Mouse (Mus musculus): Measurements from ENCODE around the gene Unc5b. TPM values are rescaled to one million over a fixed set of nuclear protein-coding genes. Genes with fewer than 3 reads are reported as not detected.

Gene Unc5b
- total RNA-seq, 2 experiments from 2014 or later = 24.0 to 25.1 TPM

DNA sequence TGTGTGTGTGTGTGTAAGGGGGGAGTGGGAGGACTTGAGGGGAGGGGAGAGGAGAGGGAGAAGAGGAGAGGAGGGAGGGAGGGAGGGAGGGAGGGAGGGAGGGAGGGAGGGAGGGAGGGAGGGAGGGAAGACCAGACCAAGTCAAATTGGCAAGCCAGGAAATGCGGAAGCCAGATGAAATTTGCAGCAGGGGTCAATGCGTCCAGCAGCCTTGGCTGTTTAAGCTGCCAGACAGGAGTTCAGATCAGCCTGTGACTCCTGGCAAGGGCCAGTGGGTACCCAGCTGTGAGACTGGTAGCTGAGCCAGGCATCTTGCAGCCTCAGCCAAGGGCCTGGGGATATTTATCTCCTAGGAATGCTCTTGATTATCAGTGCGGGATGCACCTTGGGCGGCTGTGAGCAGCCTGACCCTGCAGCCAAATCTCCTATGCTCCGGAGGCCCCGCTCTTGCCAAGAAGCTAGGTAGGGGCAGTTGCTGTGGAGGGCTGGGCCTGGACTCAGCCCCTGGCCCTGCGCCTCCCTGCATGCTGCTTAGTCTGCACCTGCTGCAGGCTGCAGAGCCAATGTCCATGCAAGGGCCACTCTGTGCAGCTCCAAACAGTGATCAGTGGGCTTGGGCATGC lies 9.5 kb downstream of the Unc5b start:
- no peak for DNase-seq

GRCm38 (mm10) chr10:60821311-60821710 lies 10.1 kb downstream of the Unc5b start:
- intact Hi-C loops (cut with DNase I) = no loop called here

More for the DNA sequence above, 9.5 kb downstream of the Unc5b start:
- intact Hi-C loops (cut with DNase I) = no loop called here

GRCm38 (mm10) chr10:60820552-60820951 lies 10.8 kb downstream of the Unc5b start:
- intact Hi-C loops (cut with DNase I) = no loop called here
- peak in 1 of 2 experiments; percentile 19 for DNase-seq

More at GRCm38 (mm10) chr10:60821311-60821710, 10.1 kb downstream of the Unc5b start:
- DNase-seq = peak in 1 of 2 experiments; percentile 1

- no peak for DNase-seq
- intact Hi-C loops (cut with DNase I) = no loop called here
Measured at GRCm38 (mm10) chr10:60819654-60820192, 11.7 kb downstream of the Unc5b start.

DNA sequence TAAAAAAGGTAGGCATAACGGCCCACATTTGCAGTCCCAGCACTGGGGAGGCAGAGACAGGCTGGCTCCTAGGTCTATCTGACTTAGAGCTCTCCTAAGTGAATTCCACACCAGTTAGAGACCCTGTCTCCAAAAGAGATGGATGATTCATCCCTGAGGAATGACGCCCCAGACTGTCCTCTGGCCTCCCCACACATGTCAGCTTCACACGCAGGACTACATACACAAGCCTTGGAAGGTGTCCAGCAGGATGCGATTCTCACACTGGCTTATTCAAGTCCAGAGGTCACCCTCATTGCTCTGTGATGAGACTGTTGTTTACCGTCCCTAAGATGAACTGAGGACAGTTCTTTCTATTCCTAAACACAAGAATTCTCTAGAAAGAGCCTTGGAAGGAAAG lies 12.2 kb downstream of the Unc5b start:
- intact Hi-C loops (cut with DNase I) = no loop called here
- DNase-seq = no peak

DNA sequence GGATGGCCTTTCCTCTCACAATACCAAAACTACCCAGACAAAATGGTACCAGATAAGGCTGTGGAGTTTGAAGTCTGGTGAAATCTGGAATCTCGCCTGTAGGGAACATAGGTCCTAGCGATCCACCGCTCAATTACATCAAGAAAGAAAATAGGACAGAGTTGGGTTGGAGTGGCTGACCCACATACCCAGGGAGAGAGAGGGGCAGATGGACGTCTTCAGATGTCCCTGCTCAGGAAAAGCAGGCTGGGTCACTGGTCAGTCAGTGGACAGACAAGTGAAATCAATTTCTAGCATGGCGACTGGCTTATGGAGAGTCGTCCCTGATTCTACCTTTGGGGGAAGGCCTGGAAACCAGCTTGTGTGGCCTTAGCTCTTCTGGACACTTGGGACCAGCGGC lies 12.7 kb downstream of the Unc5b start:
- intact Hi-C loops (cut with DNase I) = no loop called here
- DNase-seq = no peak

DNA sequence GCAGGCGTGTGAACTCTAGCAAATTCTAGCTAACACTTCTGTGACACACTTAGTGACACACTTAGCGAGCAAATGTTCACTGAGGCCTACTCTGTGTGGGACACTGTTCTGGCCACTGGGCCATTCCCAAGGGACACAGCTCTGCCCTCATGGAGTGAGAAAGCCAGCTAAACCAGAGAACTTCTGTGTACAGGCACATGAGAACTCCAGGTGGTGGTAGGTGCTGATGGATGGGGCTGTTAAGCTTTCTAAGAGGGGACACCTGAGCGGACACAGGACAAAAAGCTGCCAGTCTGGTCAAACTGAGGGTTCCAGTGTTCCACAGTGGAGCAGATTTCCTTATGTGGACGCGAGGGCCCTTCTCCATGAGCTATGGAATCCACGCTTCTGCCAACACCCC lies 13.5 kb downstream of the Unc5b start:
- DNase-seq = no peak
- intact Hi-C loops (cut with DNase I) = no loop called here

DNA sequence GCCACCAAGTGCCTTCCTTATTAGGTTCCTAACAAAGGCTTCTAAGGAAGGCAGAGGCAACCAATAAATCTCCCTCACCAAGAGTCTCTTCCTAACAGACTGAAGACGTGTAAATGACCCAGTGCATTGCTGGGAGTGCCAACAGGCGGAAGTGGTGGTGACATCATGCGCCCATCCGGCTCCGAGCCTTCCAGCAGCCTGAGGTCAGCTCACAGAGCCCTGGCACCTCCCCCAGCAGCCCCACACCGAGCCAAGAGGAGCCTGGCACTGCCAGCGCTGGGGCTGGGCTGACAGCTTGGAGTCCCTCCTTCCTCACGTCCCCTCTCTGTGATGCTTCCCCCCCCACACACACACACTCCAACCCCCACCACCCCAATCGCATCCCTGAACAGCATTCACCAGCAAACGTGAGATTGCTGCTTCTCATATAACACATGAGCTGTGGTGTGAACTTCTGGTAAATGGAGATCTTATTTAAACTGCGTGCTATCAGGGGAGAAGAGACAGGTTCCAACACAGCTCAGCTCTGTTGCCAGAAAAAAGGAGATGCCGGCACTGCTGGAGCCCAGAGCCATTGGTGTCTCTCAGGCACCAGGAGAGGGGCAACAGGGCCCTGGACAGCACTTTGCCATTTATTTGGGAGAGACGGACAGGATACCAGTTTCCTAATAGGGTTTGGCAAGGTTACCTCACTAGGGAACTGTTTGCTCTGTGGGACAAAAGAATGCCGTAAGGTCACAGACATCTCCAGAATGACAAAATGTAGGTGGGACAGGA lies 14.3 kb downstream of the Unc5b start:
- intact Hi-C loops (cut with DNase I) = no loop called here
- DNase-seq = peak; percentile 69 to 85

GRCm38 (mm10) chr10:60815855-60816254 lies 15.5 kb downstream of the Unc5b start:
- no peak for DNase-seq
- intact Hi-C loops (cut with DNase I) = no loop called here

- intact Hi-C loops (cut with DNase I) = no loop called here
- no peak for DNase-seq
Measured at GRCm38 (mm10) chr10:60815059-60815458, 16.3 kb downstream of the Unc5b start.

DNA sequence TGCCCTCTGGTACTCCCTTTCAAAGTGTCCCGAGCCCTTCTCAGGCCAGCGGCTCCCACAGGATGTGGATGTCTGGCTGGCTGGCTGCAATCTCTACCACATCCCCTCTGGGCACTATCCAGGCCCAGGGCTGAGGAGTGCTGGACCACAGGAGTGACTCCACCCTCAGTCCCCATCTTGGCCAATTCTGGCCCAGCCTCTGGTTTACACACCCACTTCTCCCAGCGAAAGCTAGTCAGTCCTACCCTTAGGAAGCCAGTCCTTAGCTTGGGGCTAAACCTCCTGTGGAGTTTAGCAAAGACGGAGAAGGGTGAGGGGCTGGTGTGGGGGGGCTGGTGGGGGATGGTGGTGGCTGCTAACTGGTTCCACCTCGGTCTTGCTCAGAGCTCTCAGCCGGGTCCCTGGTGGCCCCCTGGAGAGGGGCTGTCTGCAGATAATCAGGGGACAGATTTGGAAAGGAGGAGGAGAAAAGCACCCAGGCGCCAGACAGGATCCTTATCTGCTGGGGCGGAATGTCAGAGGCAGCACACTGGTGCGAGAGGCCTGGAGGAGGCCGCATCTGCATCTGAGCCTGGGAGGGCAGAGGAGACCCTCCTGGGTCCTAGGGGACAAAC lies 16.8 kb downstream of the Unc5b start:
- intact Hi-C loops (cut with DNase I) = no loop called here
- peak; percentile 50 to 67 for DNase-seq

DNA sequence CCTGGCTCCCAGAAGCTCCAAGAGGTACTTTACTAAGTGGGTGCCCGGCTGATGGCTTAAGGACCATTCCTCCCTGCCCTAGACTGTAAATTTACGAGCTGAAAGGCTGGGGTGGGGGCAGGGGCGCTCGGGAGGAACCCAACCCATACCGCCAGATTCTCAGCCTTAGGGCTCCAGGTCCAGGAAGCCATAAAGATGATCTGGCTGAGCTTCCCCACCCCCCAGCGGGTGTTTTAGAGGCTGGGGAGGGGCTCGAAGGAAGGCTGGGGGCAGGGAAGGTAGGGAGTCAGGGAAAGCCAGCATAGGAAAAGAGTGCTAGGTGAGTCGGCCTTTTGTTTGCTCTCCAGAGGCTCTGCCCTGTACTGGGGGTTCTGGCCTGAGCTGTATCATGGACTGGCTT lies 17.8 kb downstream of the Unc5b start:
- DNase-seq = no peak
- intact Hi-C loops (cut with DNase I) = no loop called here

DNA sequence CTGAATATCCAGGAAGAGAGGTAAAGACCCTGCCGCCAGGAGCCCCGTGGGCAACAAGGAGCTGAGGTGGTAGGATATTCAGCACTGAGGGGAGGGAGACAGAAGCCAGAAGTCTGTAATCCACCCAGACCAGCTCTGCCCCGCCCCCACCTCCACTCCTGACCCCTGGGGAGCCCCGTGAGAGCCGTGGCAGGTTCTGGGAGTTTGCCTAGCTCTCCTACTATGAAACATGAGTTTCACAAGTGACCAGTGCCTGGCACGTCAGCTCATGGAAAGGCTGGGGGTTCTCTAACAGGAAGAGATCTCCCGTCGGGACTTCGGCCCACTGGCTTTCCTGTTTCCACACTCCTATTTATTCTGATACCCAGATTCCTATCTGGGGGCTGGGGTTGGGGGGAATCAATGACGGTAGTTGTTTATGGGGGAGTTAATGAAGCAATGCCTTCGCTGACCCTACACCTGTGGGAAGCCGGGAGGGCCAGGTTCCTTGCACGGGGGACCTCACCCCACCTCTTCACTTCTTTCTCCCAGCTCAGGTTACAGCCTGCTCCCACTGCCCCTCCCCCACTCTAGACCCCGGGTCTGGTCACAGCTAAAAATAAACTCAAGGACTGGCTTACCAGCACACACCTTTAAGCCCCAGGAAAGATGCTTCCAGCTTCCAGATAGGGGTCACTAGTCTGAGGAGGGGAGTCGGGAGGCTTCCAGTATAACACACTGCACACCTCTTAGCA lies 19.4 kb downstream of the Unc5b start:
- DNase-seq = no peak
- intact Hi-C loops (cut with DNase I) = no loop called here

DNA sequence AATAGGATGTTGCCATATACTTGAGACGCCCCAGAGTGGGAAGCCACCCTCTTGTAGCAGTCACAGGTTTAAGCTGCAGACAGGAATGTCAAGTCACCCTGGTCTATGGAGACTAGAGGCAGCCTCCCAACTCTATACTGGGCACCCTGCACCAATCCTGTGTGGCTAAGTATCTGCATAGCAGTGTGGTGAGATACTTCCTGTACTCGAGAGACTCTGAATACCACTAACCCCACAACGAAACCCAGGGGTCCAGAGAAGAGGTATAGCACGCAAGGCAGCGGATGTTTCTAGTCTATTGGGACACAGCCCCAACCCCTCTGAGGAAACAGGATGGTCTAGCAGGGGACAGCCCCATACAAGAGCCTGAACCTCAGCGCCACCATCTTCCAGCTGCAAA lies 22.9 kb downstream of the Unc5b start:
- no peak for DNase-seq
- intact Hi-C loops (cut with DNase I) = no loop called here

DNA sequence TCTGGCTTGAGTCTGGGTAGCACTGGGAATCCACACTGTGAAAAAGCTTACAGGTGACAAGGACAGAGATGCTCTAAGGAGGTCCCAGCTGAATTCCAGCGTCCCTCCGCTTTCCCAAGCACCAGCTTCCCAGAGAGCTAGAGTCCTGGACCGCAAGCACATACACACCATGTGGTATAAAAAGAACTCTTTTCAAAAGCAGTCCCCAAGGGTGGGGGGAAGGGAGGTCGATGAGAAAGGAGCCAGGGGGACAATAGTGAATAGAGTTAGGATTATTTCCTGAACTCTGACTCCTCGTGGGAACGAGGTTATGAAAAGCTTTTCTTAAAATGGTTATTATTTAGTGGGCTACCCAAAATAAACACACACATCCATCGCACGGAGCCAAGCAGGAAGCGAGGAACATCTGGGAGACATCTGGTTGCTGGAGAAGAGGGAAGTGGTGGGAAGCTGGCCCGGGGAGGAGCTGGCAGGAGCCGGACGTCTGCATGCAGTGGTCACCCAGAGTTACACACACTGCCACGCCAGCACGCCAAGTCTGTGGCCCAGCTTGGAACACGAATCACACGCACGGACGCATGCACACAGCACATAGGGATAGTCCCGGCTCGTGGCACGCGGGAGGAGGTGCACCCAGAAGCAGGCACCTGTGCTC lies 23.7 kb downstream of the Unc5b start:
- peak; percentile 80 to 82 for DNase-seq
- intact Hi-C loops (cut with DNase I) = no loop called here

DNA sequence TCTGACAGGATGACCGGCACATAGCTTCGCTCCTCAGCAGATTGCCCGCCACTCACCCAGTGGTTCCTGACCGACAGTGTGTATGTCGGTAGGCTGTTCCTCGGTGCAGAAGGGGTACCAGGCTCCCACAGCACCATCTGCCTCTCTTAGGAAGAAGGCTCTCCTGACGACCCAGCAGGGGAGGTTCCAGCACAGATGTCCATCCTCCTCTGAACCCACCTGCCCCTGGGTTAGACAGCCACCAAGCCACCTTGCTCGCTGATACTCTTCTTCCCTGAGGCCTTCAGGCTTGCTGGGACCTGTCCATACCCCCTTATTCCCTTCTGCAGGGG lies 25.2 kb downstream of the Unc5b start:
- intact Hi-C loops (cut with DNase I) = no loop called here

DNA sequence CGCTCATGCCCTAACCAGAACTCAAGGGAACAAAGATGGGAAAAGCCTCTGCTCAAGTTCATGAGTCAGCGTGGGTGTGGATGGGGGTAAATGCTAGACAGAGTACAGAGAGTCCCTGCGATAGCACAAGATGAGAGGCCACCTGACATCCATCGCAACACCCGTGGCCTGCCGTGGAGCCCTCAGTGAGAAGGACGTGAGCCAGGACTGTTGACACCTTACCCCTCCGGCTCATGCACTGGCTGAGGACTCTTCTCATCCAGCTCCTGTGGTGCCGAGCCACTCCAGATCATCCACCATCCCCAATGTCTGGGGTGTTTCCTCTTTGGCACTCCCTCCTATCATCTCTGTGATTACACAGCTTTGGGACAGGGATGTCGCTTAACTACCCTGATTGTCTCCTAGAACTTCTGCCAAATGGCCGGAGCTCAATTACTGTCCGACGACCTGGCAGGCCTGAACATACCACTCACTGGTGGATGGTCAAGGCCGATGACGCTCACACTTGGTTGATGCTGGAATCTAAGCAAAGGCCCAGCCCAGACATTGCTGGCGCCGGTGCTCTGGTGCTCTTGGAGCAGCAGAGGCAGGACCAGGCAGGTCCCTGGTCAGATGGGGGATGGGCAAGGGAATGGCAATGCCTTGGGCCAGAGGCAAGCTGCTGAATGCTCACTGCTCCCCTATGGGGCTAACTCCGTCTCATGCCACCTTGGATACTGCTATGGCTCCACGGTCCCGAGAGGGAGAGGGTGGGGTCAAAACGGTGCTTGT lies 25.8 kb downstream of the Unc5b start:
- intact Hi-C loops (cut with DNase I) = no loop called here
- peak in 1 of 2 experiments; percentile 40 for DNase-seq

More for the DNA sequence above, 25.2 kb downstream of the Unc5b start:
- DNase-seq = no peak

DNA sequence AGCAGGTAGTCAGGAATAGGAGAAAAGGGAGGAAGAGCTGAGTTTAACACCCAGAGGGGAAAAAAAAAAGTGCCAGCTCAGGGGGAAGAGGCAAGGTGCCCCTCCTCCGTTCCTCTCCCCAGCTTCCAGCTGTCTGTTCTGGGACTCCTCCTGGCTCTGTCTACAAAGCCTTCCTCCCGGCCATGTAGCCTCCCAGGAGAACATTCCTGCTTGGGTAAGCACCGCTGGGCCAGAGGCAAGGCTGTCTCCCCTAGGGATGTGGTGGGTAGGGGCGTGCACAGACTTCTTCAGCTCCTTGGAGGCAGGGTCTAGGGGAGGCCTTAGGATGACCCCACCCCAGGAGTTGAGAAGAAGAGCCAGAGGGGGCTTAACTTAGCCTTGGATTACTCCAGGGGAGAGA lies 26.5 kb downstream of the Unc5b start:
- no peak for DNase-seq
- intact Hi-C loops (cut with DNase I) = no loop called here

GRCm38 (mm10) chr10:60803971-60804370 lies 27.4 kb downstream of the Unc5b start:
- intact Hi-C loops (cut with DNase I) = no loop called here
- no peak for DNase-seq

All from heart, postnatal 14 days (tissue).